Mouse (Mus musculus) adipocyte (in vitro differentiated cells): ENCODE data around the gene Pde3a.

Source experiments
- DNase-seq: peaks from one replicate; pipeline ENCODE4 v3.0.0-alpha.2; 2016; ENCODE audit warnings: low spot score

Gene Pde3a

DNA sequence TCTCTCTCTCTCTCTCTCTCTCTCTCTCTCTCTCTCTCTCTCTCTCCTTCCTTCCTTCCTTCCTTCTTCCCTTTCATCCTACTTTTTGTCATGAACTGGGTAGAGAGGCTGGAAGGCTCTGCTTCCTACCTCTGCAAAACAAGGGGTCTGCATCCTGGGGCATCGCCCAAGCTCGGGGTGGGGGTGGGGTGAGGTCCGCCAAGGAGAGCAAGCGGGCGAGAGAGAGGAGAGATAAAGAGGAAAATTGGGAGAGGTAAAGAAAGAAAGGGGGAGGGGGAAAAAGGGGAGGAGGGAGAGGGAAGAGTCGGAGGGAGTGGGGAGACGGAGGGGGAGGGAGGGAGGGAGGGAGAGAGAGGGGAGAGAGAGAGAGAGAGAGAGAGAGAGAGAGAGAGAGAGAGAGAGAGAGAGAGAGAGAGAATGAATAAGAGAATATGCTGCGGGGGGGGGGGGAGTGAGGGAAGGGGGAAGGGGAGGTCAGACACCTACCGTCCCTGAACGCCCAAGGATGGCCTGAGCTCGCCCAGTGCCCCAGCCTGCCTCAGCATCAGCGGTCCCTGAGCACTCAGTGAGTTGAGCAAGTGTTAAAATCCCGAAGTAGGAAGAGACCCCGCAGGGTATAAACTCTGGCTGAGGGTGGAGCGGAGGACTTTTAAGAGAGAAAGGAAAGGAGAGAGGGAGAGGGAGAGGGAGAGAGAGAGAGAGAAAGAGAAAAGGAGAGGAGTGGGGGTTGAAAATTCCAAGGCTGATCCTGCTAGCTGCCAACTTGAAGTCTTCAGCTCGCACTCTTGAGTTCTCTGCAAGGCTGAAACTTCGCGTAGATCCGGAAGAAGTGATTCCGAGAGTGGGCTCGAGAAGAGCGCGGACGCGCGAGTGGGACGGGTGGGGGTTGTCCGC, at the start of gene Pde3a:
TSS of gene Pde3a (plus strand) at position 579 of the 894 bp plus-strand sequence.
- DNase-seq = no peak

- DNase-seq = no peak
Measured at GRCm38 (mm10) chr6:141200173-141200615, 48.9 kb upstream of the Pde3a start.

DNA sequence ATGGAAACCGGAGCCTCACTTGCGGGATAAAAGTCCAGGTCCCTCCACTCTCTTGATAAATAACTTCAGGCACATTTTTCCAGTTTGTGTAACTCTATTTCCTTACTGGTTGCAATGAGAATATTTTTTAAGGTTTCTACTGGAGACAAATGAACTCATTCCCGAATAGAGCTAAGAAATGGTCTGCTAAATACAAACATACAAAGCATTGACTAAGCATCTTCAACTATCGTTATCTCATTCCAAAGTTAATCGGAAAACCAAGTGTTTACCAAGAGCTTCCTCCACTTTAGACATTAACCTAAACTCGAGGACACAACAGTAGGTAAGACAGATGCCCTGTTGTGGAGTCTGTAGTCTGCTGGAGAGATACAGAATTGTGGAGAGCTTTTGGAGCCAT, 41.5 kb upstream of the Pde3a start:
- no peak for DNase-seq

DNA sequence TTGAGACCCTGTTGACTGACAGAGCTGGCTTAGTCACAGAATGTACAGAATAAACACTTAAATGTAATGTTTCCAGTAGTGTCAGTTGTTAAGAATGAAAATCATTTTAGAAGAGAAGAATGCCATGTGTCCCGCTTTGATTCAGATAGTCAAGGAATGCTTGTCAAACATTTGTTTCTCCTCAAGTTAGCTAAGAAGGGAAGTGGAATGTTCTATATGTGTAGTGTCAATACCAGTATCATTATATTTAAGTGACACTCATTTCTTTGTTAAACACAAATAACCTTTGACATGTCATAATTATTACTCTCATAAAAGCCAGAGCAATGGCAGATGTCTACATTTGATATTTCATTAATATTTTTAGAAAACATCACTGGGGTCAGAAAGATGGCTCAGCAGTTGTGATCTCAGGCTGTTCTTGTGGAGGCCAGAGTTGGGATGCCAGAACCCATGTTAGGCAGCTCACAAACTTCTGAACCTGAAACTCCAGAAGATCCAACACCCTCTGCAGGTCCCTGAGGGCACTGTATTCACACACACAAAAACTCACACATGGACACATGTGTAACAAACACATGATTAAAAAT, 40.7 kb upstream of the Pde3a start:
- DNase-seq = no peak

DNA sequence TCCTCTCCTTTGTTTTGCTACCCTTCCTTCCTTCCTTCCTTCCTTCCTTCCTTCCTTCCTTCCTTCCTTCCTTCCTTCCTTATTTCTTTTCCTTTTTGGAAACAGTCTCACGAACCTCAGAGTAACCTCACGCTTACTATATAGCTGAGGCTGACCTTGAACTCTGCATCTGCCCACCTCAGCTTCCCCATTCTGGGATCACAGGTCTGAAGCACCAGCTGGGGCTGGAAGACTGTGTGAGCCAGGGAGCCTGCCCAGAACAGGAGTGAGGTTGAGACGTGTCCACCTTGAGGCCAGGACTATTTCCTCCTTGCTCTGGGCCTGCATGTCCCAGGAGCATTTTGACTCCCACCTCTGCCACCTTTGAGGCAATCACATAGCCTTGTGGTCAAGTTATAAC, 39.0 kb upstream of the Pde3a start:
- no peak for DNase-seq

- DNase-seq = no peak
Measured at GRCm38 (mm10) chr6:141221081-141221480, 28.0 kb upstream of the Pde3a start.

DNA sequence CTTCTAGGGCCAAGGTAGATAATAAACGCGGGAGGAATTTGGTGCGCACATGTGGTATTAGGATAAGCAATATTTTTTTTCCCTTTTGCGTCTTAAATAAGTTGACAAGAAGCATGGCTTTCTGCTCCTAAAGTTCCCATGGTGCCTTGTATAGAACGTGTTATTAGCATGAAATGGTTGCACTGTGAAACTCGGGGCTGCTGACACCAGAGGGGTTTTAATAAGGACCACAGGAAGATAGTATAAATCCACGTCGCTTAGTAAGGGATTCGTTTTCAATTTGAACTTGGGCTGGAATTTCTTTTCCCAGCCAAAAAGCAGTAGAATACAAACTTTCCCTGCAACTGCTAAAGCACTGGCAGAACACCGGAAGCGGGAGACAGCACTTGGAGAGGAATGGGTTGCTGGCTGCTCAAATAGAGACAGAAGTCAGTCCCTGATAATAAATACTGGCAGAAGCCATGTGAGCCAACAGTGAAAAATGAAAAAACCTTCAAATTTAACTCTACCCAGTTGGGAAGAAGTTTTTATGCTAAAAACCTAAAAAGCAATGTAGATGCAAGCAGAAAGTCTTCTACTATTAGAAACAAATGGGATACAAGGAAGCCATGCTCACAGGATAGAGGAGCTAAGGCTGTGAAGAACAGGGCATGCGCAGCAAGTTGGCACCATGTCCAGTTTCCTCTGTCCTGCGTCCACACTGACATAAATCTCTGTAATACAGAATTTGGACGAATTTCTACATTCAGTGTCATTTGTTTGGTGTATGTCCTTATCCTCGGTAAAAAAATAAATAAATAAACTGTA, 22.0 kb upstream of the Pde3a start:
- no peak for DNase-seq

GRCm38 (mm10) chr6:141227658-141228005, 21.4 kb upstream of the Pde3a start:
- no peak for DNase-seq

- DNase-seq = no peak
Measured at GRCm38 (mm10) chr6:141232756-141233382, 16.2 kb upstream of the Pde3a start.

DNA sequence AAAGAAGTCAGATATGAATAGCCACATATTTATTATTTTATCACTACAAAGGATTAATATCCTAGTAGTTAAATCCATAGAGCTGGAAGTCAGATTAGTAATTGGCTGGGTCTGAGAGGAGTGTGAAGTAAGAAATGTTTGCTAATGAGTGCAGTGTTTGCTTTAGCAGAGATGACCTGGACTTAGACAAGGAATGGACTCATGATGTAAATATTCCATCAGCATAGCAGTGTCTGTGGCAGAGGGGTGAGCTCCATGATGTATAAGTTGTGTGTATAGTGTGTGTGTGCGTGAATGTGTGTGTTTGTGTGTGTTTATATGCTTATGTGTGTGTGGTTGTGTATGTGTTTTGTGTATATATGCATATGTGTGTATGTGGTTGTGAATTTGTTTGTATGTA, 7.3 kb upstream of the Pde3a start:
- DNase-seq = no peak

DNA sequence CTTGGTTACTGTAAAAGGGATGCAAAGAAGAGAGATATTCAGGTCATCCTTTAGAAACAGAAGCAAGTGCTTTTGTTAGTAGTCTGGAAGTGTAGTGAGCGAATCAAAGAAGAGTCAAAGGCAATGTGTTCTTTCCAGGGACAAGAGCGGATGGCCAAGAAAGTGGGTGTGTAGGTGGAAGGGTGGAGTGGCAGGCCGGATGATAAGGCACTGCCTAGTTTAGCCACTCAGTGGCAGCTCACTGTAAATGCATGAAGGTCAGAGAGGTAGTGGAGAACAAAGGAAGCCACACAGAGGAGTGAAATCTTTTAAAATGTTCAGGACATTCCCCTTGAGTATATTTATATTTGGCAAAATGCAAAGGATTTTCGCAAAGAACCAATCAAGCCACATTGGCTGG, 4.0 kb upstream of the Pde3a start:
- no peak for DNase-seq

DNA sequence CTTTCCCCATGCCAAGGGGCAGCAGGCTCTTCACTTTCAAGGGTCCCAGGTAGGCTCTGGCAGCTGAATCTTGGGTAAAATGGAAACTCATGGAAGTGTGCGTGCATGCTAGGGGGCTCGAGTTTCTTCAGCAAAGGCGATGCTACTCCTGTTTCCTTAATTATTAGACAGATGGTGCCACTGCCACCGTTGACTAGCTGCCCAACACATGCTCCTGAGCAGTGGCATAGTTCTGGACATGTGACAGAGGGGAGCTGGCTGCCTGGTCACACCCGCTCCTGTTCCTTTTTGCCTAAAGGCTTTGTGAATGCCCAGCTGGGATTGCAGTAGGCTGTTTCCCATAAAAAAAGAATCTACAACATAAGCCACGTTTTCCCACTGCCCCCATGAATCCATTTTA, 2.7 kb upstream of the Pde3a start:
- DNase-seq = no peak

DNA sequence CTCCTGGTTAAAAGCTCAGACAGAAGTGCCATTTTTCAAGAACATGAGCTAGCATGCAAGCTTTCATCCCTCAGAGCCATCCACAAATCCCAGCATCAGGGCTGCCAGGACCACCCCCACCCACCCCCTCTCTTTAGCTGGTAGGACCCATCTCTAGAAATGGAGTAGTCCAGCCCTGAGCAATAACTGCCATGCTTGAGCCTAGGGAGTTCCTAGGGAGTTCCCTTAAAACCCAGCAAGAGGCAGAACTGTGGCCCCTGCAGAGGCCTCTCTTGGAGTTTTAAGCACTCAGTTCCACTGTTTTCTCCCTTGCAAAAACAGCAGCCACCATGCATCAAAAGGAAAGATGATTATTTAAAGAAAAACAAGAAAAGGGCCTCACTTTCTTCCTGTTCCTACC, 988 bp upstream of the Pde3a start:
- DNase-seq = no peak

- no peak for DNase-seq
Measured at GRCm38 (mm10) chr6:141249585-141250295, 671 bp downstream of the Pde3a start.

- DNase-seq = no peak
Measured at GRCm38 (mm10) chr6:141250296-141250629, 1.2 kb downstream of the Pde3a start.

DNA sequence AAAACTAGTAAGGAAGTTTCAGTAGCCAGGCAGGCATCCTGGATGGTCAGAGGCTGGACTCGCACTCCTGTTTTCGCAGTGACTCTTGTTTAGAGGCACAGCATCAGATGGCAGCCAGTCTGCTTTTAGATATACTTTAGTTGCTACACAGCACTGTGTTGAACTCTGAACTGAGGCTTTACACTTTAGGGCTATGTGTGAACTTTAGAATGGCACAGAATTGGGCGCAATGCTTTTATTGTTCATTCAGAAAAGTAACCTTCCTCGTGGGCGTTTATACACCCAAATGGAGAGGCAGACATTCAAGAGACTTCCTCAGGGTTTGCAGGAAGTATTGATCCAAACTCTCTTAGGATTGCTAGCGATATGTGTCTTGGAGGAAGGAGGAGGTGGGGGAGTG, 1.9 kb downstream of the Pde3a start:
- DNase-seq = no peak

DNA sequence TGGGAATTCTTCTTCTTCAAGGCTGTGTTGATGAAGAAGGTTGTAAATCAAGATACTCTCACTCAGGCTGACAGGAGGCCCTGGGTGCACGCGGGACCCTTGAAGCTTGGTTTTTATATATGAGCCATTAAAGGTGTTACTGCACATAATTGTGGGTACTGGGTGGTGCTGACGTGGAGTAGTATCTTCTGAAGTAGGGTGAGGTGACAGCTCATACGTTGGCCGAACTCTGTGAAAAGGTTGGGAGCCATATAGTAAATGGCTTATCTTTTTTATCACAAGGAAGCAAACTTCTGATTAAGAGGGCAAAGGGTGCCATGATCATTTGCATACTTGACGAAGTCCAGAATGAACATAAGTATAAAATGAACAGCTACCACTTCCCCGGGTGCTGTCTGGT, 3.5 kb downstream of the Pde3a start:
- DNase-seq = no peak

DNA sequence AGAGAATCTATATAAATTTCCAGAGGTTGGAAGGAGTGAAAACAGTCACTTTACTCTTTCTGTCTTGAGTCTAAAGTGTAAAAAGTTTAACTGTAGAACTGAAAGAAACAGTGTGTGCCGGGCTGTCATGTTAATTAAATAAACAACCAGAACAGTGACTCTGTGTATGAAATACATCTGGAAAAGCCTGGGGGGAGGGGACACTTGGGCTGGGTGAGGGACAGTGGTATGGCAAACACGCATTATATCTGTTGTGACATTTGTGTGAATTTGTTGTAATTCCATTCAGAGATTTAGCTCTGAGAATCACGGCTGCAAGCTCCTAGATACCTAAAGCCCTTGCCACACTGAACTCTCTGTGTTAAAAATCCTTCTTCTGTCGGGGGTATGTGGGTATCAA, 5.9 kb downstream of the Pde3a start:
- no peak for DNase-seq

DNA sequence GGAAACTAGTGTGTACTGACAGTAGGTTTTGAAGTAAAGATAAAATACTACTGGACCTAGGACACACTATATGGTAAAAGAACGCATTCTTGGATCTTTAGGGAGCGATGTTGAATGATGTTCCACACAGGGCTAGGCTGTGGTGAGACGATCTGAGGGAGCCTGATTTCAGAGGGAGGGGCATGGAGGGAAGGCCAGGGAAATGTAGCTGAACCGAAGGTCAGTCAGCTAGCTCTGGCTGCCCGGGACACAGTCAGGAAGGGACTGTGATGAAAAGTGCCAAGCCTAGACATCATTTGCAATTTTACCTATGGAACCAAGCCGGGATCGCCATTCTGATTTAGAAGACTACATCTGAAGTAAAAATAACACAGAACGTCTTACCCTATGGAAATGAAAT, 7.8 kb downstream of the Pde3a start:
- no peak for DNase-seq

GRCm38 (mm10) chr6:141257434-141258202, 8.5 kb downstream of the Pde3a start:
- no peak for DNase-seq

GRCm38 (mm10) chr6:141265257-141265656, 16.2 kb downstream of the Pde3a start:
- no peak for DNase-seq
